8 mouse cellular contexts compared by ENCODE assay signal in genomic region chr1:55053596-55053995, GRCm38 (mm10). TPM values are rescaled to one million over a fixed set of nuclear protein-coding genes. Genes with fewer than 3 reads are reported as not detected.
DNase-seq lines count a peak whose midpoint lies in the region; ATAC-seq and TF ChIP-seq lines count a peak whose summit lies in the region.

No protein-coding gene starts in this region.

- H3K4me2 ChIP-seq in kidney, embryonic 15.5 days, result peak overlapping the region; percentile 89
- H3K4me2 ChIP-seq in hindbrain, embryonic 16.5 days (ENCODE audit: low read length), result peak overlapping the region; percentile 72
- H3K4me2 ChIP-seq in midbrain, embryonic 16.5 days (ENCODE audit: low read length), result peak overlapping the region; percentile 67

- peaks cover 11% of the 10 kb centered on the region for H3K36me3 ChIP-seq in kidney, embryonic 15.5 days
- no peaks in the 10 kb centered on the region; the same call in 1 of the 2 replicates for H3K36me3 ChIP-seq in hindbrain, embryonic 16.5 days (ENCODE audit: control insufficient read depth, insufficient read depth, low read length)
- no peaks in the 10 kb centered on the region for H3K36me3 ChIP-seq in midbrain, embryonic 16.5 days (ENCODE audit: control insufficient read depth, insufficient read depth, low read length)

- no peak for TF ChIP-seq CTCF in cortical plate, adult 2 months (IDR thresholded peaks at IDR 0.05; ENCODE audit: extremely low read depth, insufficient read depth, low read length)

- H3K27me3 ChIP-seq in kidney, embryonic 15.5 days, result no peaks in the 10 kb centered on the region
- no peaks in the 10 kb centered on the region for H3K27me3 ChIP-seq in hindbrain, embryonic 16.5 days (replicated peaks; ENCODE audit: control insufficient read depth, insufficient read depth, low read length)
- no peaks in the 10 kb centered on the region; the same call in 1 of the 2 replicates for H3K27me3 ChIP-seq in midbrain, embryonic 16.5 days (ENCODE audit: control insufficient read depth, insufficient read depth, low read depth, low read length)

- peak overlapping the region; percentile 91 for H3K4me3 ChIP-seq in kidney, embryonic 15.5 days (replicated peaks)
- peak overlapping the region; percentile 28; the same call in 1 of the 2 replicates for H3K4me3 ChIP-seq in cortical plate, adult 2 months (ENCODE audit: insufficient read depth, low read length)
- peak overlapping the region; percentile 65 for H3K4me3 ChIP-seq in hindbrain, embryonic 16.5 days (ENCODE audit: low read length)
- H3K4me3 ChIP-seq in midbrain, embryonic 16.5 days (ENCODE audit: low read depth, low read length), result peak overlapping the region; percentile 84

- no peak for DNase-seq in kidney, adult 18-20 months
- no peak for DNase-seq in yolk sac, embryonic 10.5 days (ENCODE audit: low spot score)
- DNase-seq in ovary, adult 18-20 months (ENCODE audit: low spot score), result no peak

- H3K9me3 ChIP-seq in kidney, embryonic 15.5 days (replicated peaks), result no peaks in the 10 kb centered on the region
- no peaks in the 10 kb centered on the region for H3K9me3 ChIP-seq in hindbrain, embryonic 16.5 days (ENCODE audit: control insufficient read depth, low read length)
- no peaks in the 10 kb centered on the region for H3K9me3 ChIP-seq in midbrain, embryonic 16.5 days (replicated peaks; ENCODE audit: control insufficient read depth, low read length, poor library complexity, severe bottlenecking)

- peaks cover 8% of the 10 kb centered on the region for H3K4me1 ChIP-seq in kidney, embryonic 15.5 days
- no peaks in the 10 kb centered on the region; the same call in 1 of the 2 replicates for H3K4me1 ChIP-seq in cortical plate, adult 2 months (ENCODE audit: control insufficient read depth, insufficient read depth, low read length)
- peaks cover 10% of the 10 kb centered on the region for H3K4me1 ChIP-seq in hindbrain, embryonic 16.5 days (ENCODE audit: control insufficient read depth, insufficient read depth, low read depth, low read length)
- H3K4me1 ChIP-seq in midbrain, embryonic 16.5 days (ENCODE audit: control insufficient read depth, insufficient read depth, low read length), result peaks cover 10% of the 10 kb centered on the region

- TF ChIP-seq POLR2A in cortical plate, adult 2 months (IDR thresholded peaks at IDR 0.05; ENCODE audit: extremely low read depth, insufficient read depth, low read length), result no peak

- H3K9ac ChIP-seq in kidney, embryonic 15.5 days, result peak overlapping the region; percentile 61; the same call in 1 of the 2 replicates
- no peak overlapping the region for H3K9ac ChIP-seq in hindbrain, embryonic 16.5 days (ENCODE audit: low read depth, low read length)
- H3K9ac ChIP-seq in midbrain, embryonic 16.5 days (ENCODE audit: low read depth, low read length), result peak overlapping the region; percentile 78; the same call in 1 of the 2 replicates

- no peak for ATAC-seq in kidney, embryonic 15.5 days (replicated peaks; ENCODE audit: low FRiP score)
- no peak for ATAC-seq in hindbrain, embryonic 16.5 days
- no peak for ATAC-seq in midbrain, embryonic 16.5 days
- ATAC-seq in activated CD4-positive, CD25-positive, alpha-beta regulatory T cell, adult 4 months, result no peak

- WGBS in kidney, embryonic 15.5 days, result 74% methylated on average over 4 of the region's 4 CpGs
- WGBS in hindbrain, embryonic 16.5 days, result 80% methylated on average over 4 of the region's 4 CpGs
- WGBS in midbrain, embryonic 16.5 days, result 77% methylated on average over 4 of the region's 4 CpGs

- 0 out of 2 replicates have a peak overlapping the region, but pooled peaks have one; percentile 89 for H3K27ac ChIP-seq in kidney, embryonic 15.5 days
- no peak overlapping the region for H3K27ac ChIP-seq in cortical plate, adult 2 months (ENCODE audit: insufficient read depth, low read length)
- no peak overlapping the region for H3K27ac ChIP-seq in hindbrain, embryonic 16.5 days (ENCODE audit: low read depth, low read length)
- no peak overlapping the region for H3K27ac ChIP-seq in midbrain, embryonic 16.5 days (ENCODE audit: low read length)

RNA-seq across cellular contexts. Expression of gene Coq10b, which starts 1.0 kb away (rescaled TPM):
- 14.7 and 16.4 TPM in 2 replicates for polyA plus RNA-seq in kidney, embryonic 15.5 days (2015; fragmentation: Nextera tagmentation; extraction: Ambion mirVana)
- 29.1 and 34.7 TPM in 2 replicates for polyA plus RNA-seq in cortical plate, adult 2 months (2012; rRNA removed)
- 27.0 and 28.9 TPM in 2 replicates for polyA plus RNA-seq in hindbrain, embryonic 16.5 days (2015; fragmentation: Nextera tagmentation; extraction: Ambion mirVana)
- polyA plus RNA-seq in midbrain, embryonic 16.5 days (2015; fragmentation: Nextera tagmentation; extraction: Ambion mirVana), result 29.9 and 34.4 TPM in 2 replicates
- 10 to 100 TPM; 15.4 to 20.7 TPM for polyA plus RNA-seq in activated CD4-positive, CD25-positive, alpha-beta regulatory T cell, adult 4 months (2017; shearing (Covaris generic))

RNA-seq across cellular contexts. Expression of gene Sf3b1, which starts 26.3 kb away (rescaled TPM):
- 301 and 326 TPM in 2 replicates for polyA plus RNA-seq in kidney, embryonic 15.5 days (2015; fragmentation: Nextera tagmentation; extraction: Ambion mirVana)
- polyA plus RNA-seq in cortical plate, adult 2 months (2012; rRNA removed), result 172 and 177 TPM in 2 replicates
- polyA plus RNA-seq in hindbrain, embryonic 16.5 days (2015; fragmentation: Nextera tagmentation; extraction: Ambion mirVana), result 251 and 284 TPM in 2 replicates
- polyA plus RNA-seq in midbrain, embryonic 16.5 days (2015; fragmentation: Nextera tagmentation; extraction: Ambion mirVana), result 297 and 327 TPM in 2 replicates
- polyA plus RNA-seq in activated CD4-positive, CD25-positive, alpha-beta regulatory T cell, adult 4 months (2017; shearing (Covaris generic)), result 100 to 1,000 TPM; 412 to 421 TPM

RNA-seq across cellular contexts. Expression of gene Hspe1, which starts 34.3 kb away (rescaled TPM):
- polyA plus RNA-seq in kidney, embryonic 15.5 days (2015; fragmentation: Nextera tagmentation; extraction: Ambion mirVana), result 501 and 586 TPM in 2 replicates
- polyA plus RNA-seq in cortical plate, adult 2 months (2012; rRNA removed), result 141 and 142 TPM in 2 replicates
- 223 and 242 TPM in 2 replicates for polyA plus RNA-seq in hindbrain, embryonic 16.5 days (2015; fragmentation: Nextera tagmentation; extraction: Ambion mirVana)
- polyA plus RNA-seq in midbrain, embryonic 16.5 days (2015; fragmentation: Nextera tagmentation; extraction: Ambion mirVana), result 224 and 238 TPM in 2 replicates
- 100 to 1,000 TPM; 161 to 194 TPM for polyA plus RNA-seq in activated CD4-positive, CD25-positive, alpha-beta regulatory T cell, adult 4 months (2017; shearing (Covaris generic))

RNA-seq across cellular contexts. Expression of gene Hspd1, which starts 34.4 kb away (rescaled TPM):
- 484 and 494 TPM in 2 replicates for polyA plus RNA-seq in kidney, embryonic 15.5 days (2015; fragmentation: Nextera tagmentation; extraction: Ambion mirVana)
- 97.7 and 98.4 TPM in 2 replicates for polyA plus RNA-seq in cortical plate, adult 2 months (2012; rRNA removed)
- polyA plus RNA-seq in hindbrain, embryonic 16.5 days (2015; fragmentation: Nextera tagmentation; extraction: Ambion mirVana), result 284 and 285 TPM in 2 replicates
- polyA plus RNA-seq in midbrain, embryonic 16.5 days (2015; fragmentation: Nextera tagmentation; extraction: Ambion mirVana), result 255 and 276 TPM in 2 replicates
- 100 to 1,000 TPM; 131 to 198 TPM for polyA plus RNA-seq in activated CD4-positive, CD25-positive, alpha-beta regulatory T cell, adult 4 months (2017; shearing (Covaris generic))

Comparison
In these comparisons a context has a peak if more than half of its experiments do, and no peak if none do; other contexts are left out.
1. H3K4me3 ChIP-seq: peak in every context shown above with its lines; median percentile 91 in kidney, embryonic 15.5 days; 84 in midbrain, embryonic 16.5 days; 65 in hindbrain, embryonic 16.5 days; 28 in cortical plate, adult 2 months.